Mouse (Mus musculus) MEL (cell line): ENCODE results near the gene Elp5. TPM values are rescaled to one million over a fixed set of nuclear protein-coding genes. Genes with fewer than 3 reads are reported as not detected.
A peak's percentile ranks its signal among the peaks of the same experiment; 100 is the strongest.

Source experiments
- DNase-seq: peaks from one replicate; pipeline ENCODE4 v3.0.0; 2011; ENCODE audit warnings: low read depth, low spot score
- H3K27ac ChIP-seq: 2 replicates; pipeline ENCODE4 v1.5.1; 2012; ENCODE audit warnings: low read depth, mild to moderate bottlenecking, control low read depth, low read length, moderate library complexity; ENCODE audit not compliant: control insufficient read depth
- H3K27me3 ChIP-seq, 2 experiments: fragments of 150-350 bp in 1 of 2; sonication (generic) in 1 of 2; 2 replicates each; pipeline ENCODE4 v1.6.1; 2012; ENCODE audit warnings: low read length in 2 of 2, mild to moderate bottlenecking in 2 of 2, improper control_type of control experiment in 1 of 2, moderate library complexity in 1 of 2; ENCODE audit not compliant: insufficient read depth in 2 of 2, control insufficient read depth in 1 of 2
- H3K36me3 ChIP-seq, 2 experiments: 2 replicates each; pipeline ENCODE4 v1.6.1; 2012 to 2014; ENCODE audit warnings: low read length in 2 of 2, improper control_type of control experiment in 1 of 2, inconsistent platforms in 1 of 2, mild to moderate bottlenecking in 1 of 2; ENCODE audit not compliant: insufficient read depth in 2 of 2, control insufficient read depth in 1 of 2
- H3K4me1 ChIP-seq, 2 experiments: fragments of 150-350 bp in 1 of 2; sonication (generic) in 1 of 2; 2 replicates each; pipeline ENCODE4 v1.6.1; 2012; ENCODE audit warnings: low read length in 2 of 2, improper control_type of control experiment in 1 of 2, mild to moderate bottlenecking in 1 of 2; ENCODE audit not compliant: insufficient read depth in 2 of 2, control insufficient read depth in 1 of 2
- H3K4me3 ChIP-seq, 2 experiments: fragments of 150-350 bp in 1 of 2; sonication (generic) in 1 of 2; 2 replicates each; pipeline ENCODE4 v1.5.1; 2012; ENCODE audit warnings: low read depth in 2 of 2, low read length in 2 of 2, mild to moderate bottlenecking in 2 of 2, moderate library complexity in 2 of 2, control low read depth in 1 of 2, improper control_type of control experiment in 1 of 2; ENCODE audit not compliant: control insufficient read depth in 1 of 2, insufficient read depth in 1 of 2
- H3K79me2 ChIP-seq: 2 replicates; pipeline ENCODE4 v1.6.1; 2012; ENCODE audit warnings: mild to moderate bottlenecking, low read length, moderate library complexity; ENCODE audit not compliant: control insufficient read depth, poor library complexity, insufficient read depth
- H3K9ac ChIP-seq: 2 replicates; pipeline ENCODE4 v1.6.1; 2012; ENCODE audit warnings: low read depth, mild to moderate bottlenecking, control low read depth, low read length, moderate library complexity; ENCODE audit not compliant: control insufficient read depth, poor library complexity, severe bottlenecking
- H3K9me3 ChIP-seq: fragments of 150-350 bp; sonication (generic); replicated peaks from 2 replicates; pipeline ENCODE4 v1.6.1; 2012; ENCODE audit warnings: mild to moderate bottlenecking, low read length, improper control_type of control experiment, moderate library complexity; ENCODE audit not compliant: insufficient read depth
- CHD2 ChIP-seq: IDR thresholded peaks from 2 replicates; pipeline ENCODE4 v1.6.1; 2011; ENCODE audit warnings: low read length, improper control_type of control experiment
- CTCF ChIP-seq, 3 experiments: IDR thresholded peaks in 2 of 3; conservative IDR thresholded peaks in 1 of 3; 2 replicates each; pipeline ENCODE4 v1.5.1; 2011 to 2012; ENCODE audit warnings: low read length in 3 of 3, low read depth in 2 of 3, mild to moderate bottlenecking in 2 of 3, improper control_type of control experiment in 1 of 3, inconsistent platforms in 1 of 3, mixed read lengths in 1 of 3, moderate library complexity in 1 of 3; ENCODE audit not compliant: control insufficient read depth in 1 of 3, insufficient read depth in 1 of 3, poor library complexity in 1 of 3, severe bottlenecking in 1 of 3
- E2F4 ChIP-seq: IDR thresholded peaks from 2 replicates; pipeline ENCODE4 v1.6.1; 2011; ENCODE audit warnings: low read depth, low read length, improper control_type of control experiment, borderline replicate concordance
- ELF1 ChIP-seq: IDR thresholded peaks from 2 replicates; pipeline ENCODE4 v1.6.1; 2014; ENCODE audit warnings: low read depth, mild to moderate bottlenecking, inconsistent platforms, low read length, improper control_type of control experiment, moderate library complexity
- HCFC1 ChIP-seq: IDR thresholded peaks from 2 replicates; pipeline ENCODE4 v1.6.1; 2012; ENCODE audit warnings: low read depth, mild to moderate bottlenecking, inconsistent platforms, low read length, improper control_type of control experiment, moderate library complexity
- JUND ChIP-seq: IDR thresholded peaks from 2 replicates; pipeline ENCODE4 v1.6.1; 2011; ENCODE audit warnings: low read depth, mild to moderate bottlenecking, improper control_type of control experiment, low read length
- KAT2A ChIP-seq: conservative IDR thresholded peaks from 2 replicates; pipeline ENCODE4 v1.6.1; 2012; ENCODE audit warnings: low read depth, low read length, improper control_type of control experiment, inconsistent platforms
- MAX ChIP-seq: IDR thresholded peaks from 2 replicates; pipeline ENCODE4 v1.6.1; 2011; ENCODE audit warnings: low read length, improper control_type of control experiment
- MEF2A ChIP-seq: IDR thresholded peaks from 2 replicates; pipeline ENCODE4 v1.6.1; 2014; ENCODE audit warnings: low read depth, mild to moderate bottlenecking, inconsistent platforms, low read length, improper control_type of control experiment; ENCODE audit not compliant: poor library complexity, insufficient replicate concordance, severe bottlenecking; ENCODE audit errors: extremely low read depth
- MXI1 ChIP-seq: IDR thresholded peaks from 2 replicates; pipeline ENCODE4 v1.6.1; 2011; ENCODE audit warnings: mild to moderate bottlenecking, low read depth, low read length, improper control_type of control experiment
- MYC ChIP-seq: IDR thresholded peaks from 2 replicates; pipeline ENCODE4 v1.6.1; 2011; ENCODE audit warnings: low read depth, mild to moderate bottlenecking, low read length, improper control_type of control experiment, moderate library complexity
- POLR2A ChIP-seq, 2 experiments: IDR thresholded peaks; 2 replicates each; pipeline ENCODE4 v1.6.1; 2011 to 2012; ENCODE audit warnings: low read length in 2 of 2, mild to moderate bottlenecking in 2 of 2, control low read depth in 1 of 2, improper control_type of control experiment in 1 of 2, low read depth in 1 of 2, moderate library complexity in 1 of 2; ENCODE audit not compliant: control insufficient read depth in 1 of 2, insufficient read depth in 1 of 2, poor library complexity in 1 of 2
- RAD21 ChIP-seq: IDR thresholded peaks from 2 replicates; pipeline ENCODE4 v1.6.1; 2011; ENCODE audit warnings: mild to moderate bottlenecking, low read depth, low read length, improper control_type of control experiment
- RCOR1 ChIP-seq: IDR thresholded peaks from 2 replicates; pipeline ENCODE4 v1.6.1; 2012; ENCODE audit warnings: low read depth, mild to moderate bottlenecking, inconsistent platforms, low read length, improper control_type of control experiment
- SIN3A ChIP-seq: IDR thresholded peaks from 2 replicates; pipeline ENCODE4 v1.6.1; 2012; ENCODE audit warnings: low read length, improper control_type of control experiment, inconsistent platforms
- SMC3 ChIP-seq: IDR thresholded peaks from 2 replicates; pipeline ENCODE4 v1.6.1; 2011; ENCODE audit warnings: low read depth, low read length, improper control_type of control experiment
- TBP ChIP-seq: IDR thresholded peaks from 2 replicates; pipeline ENCODE4 v1.8.0; 2011; ENCODE audit warnings: low read depth, low read length, improper control_type of control experiment
- USF1 ChIP-seq: IDR thresholded peaks from 2 replicates; pipeline ENCODE4 v1.6.1; 2014; ENCODE audit warnings: low read depth, mild to moderate bottlenecking, inconsistent platforms, low read length, improper control_type of control experiment, moderate library complexity
- ZC3H11A ChIP-seq: IDR thresholded peaks from 2 replicates; pipeline ENCODE4 v1.6.1; 2012; ENCODE audit warnings: low read depth, mild to moderate bottlenecking, inconsistent platforms, low read length, improper control_type of control experiment
- ZNF384 ChIP-seq: IDR thresholded peaks from 2 replicates; pipeline ENCODE4 v1.6.1; 2012; ENCODE audit warnings: low read depth, mild to moderate bottlenecking, inconsistent platforms, low read length, improper control_type of control experiment
- polyA plus RNA-seq, 2 experiments: library from polyadenylated mRNA; stranded (reverse) in 1 of 2; unstranded in 1 of 2; fragments of >175 nt in 1 of 2; fragments of >200 nt in 1 of 2; gene quantifications; 2 replicates each; pipeline versions ENCODE4 v1.2.1 to v1.2.4; 2012; ENCODE audit warnings: low replicate concordance in 2 of 2, low read depth in 1 of 2; ENCODE audit not compliant: insufficient read length in 2 of 2, insufficient read depth in 1 of 2, missing spikeins in 1 of 2
- total RNA-seq: library from RNA; depleted of rRNA; stranded (reverse); fragments of 300-350 nt; gene quantifications from 2 replicates; pipeline ENCODE4 v1.2.3, GENCODE M21; 2012

Gene Elp5
- total and polyA plus RNA-seq, 3 experiments, result 189 to 222 TPM; not detected in 1

DNA sequence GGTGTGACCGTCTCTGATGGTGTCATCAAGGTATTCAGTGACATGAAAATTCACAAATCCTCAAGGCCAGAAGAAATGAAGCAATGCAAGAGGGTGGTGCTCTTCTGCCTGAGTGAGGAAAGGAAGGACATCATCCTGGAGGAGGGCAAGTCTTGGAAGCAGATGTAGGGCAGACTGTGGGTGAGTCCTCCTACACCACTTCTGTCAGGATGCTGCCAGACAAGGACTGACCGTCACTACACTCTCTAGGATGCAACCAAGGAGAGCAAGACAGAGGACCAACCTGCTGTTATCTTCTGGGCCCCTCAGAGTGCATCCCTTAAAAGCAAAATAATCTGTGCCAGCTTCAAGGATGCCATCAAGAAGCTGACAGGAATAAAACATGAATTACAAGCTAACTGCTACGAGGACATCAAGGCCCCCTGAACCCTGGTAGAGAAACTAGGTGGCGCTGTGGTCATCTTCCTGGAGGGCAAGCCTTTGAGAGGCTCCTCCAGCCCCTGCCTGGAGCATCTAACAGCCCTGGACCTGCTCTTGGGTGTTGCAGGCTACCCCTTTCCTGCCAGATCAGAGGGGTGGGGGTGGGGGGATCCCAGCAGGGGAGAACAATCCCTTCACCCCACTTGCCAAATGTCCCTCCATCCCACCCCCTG is 31.4 kb downstream of the Elp5 start:
- Histone ChIP-seq H3K4me1 (peaks cover 2 to 18% of the 10 kb centered on the region in 2 experiments; a peak in 3 of 4 replicates), H3K4me3 (no peak overlapping the region), H3K9me3 (no peaks in the 10 kb centered on the region), H3K79me2 (no peaks in the 10 kb centered on the region), H3K36me3 (no peaks in the 10 kb centered on the region; a peak in 1 of 4 replicates), H3K27ac (no peak overlapping the region), H3K9ac (no peak overlapping the region), H3K27me3 (no peaks in the 10 kb centered on the region)
- DNase-seq, result peak; percentile 46
- TF ChIP-seq KAT2A (no peak), RAD21 (peak; percentile 19), CTCF (IDR thresholded peaks at IDR 0.05 in 2 of 3, conservative IDR thresholded peaks at IDR 0.05 in 1 of 3; ENCODE audit: control insufficient read depth in 1 of 3, insufficient read depth in 1 of 3, low read depth in 2 of 3, low read length in 3 of 3, poor library complexity in 1 of 3, severe bottlenecking in 1 of 3) (peak; percentile 51 to 68 (median 65)), SMC3 (peak; percentile 23; the same call in 1 of the 2 replicates)

DNA sequence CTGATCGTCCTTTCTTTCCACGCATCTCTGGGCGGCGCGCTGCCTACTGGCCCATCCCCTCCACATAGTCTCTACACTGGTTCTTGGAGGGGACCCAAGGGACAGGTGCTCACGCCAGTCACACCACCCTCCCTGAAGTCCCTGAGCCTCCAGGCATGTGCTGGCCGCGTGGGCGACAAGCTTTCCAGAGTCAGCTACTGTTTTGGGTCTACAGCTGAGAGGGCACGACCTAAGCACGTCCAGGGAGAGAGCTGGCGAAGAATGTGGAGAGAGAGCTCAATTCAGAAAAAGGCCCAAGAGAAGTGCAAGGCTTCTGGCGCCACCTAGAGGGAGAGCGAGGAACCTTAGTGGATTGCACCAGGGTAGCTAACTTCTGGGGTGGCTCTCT is 33.6 kb downstream of the Elp5 start:
- peak overlapping the region; percentile 17; the same call in 1 of the 2 replicates for H3K27ac ChIP-seq
- TF ChIP-seq MAX (peak; percentile 9; the same call in 1 of the 2 replicates), MYC (peak; percentile 72; the same call in 1 of the 2 replicates), ELF1 (peak; percentile 41; the same call in 1 of the 2 replicates), JUND (peak; percentile 58; the same call in 1 of the 2 replicates), RAD21 (peak; percentile 98), SMC3 (peak; percentile 97), RCOR1 (no peak), MEF2A (no peak), MXI1 (peak; percentile 66), E2F4 (no peak), SIN3A (peak; percentile 38), ZC3H11A (peak; percentile 96), HCFC1 (peak; percentile 42; the same call in 1 of the 2 replicates), CTCF (IDR thresholded peaks at IDR 0.05 in 2 of 3, conservative IDR thresholded peaks at IDR 0.05 in 1 of 3; ENCODE audit: control insufficient read depth in 1 of 3, insufficient read depth in 1 of 3, low read depth in 2 of 3, low read length in 3 of 3, poor library complexity in 1 of 3, severe bottlenecking in 1 of 3) (peak; percentile 94 to 98 (median 98)), ZNF384 (0 out of 2 replicates have a peak, but pooled peaks have one; percentile 17), CHD2 (no peak), POLR2A (IDR thresholded peaks at IDR 0.05; ENCODE audit: control insufficient read depth in 1 of 2, insufficient read depth in 1 of 2, low read depth in 1 of 2, low read length in 2 of 2, poor library complexity in 1 of 2) (0 out of 4 replicates have a peak, but pooled peaks of 1 of the 2 experiments have one; percentile 20), TBP (peak; percentile 66; the same call in 1 of the 2 replicates), USF1 (no peak)
- H3K27me3 ChIP-seq, result peaks cover 3 to 4% of the 10 kb centered on the region in 2 experiments; a peak in 3 of 4 replicates
- peak overlapping the region; percentile 52 to 61 for H3K4me3 ChIP-seq
- H3K4me1 ChIP-seq, result peaks cover 2 to 18% of the 10 kb centered on the region in 2 experiments; a peak in 3 of 4 replicates
- no peaks in the 10 kb centered on the region for H3K9me3 ChIP-seq
- H3K9ac ChIP-seq, result peak overlapping the region; percentile 55
- DNase-seq, result peak; percentile 95
- no peaks in the 10 kb centered on the region; a peak in 1 of 4 replicates for H3K36me3 ChIP-seq
- H3K79me2 ChIP-seq, result no peaks in the 10 kb centered on the region
